Mouse (Mus musculus): Measurements from ENCODE around the gene Dst. TPM values are rescaled to one million over a fixed set of nuclear protein-coding genes. Genes with fewer than 3 reads are reported as not detected.

Dst gene
- polyA plus RNA-seq, 1 experiment from 2014 or later = 24.9 TPM

GRCm38 (mm10) chr1:34142951-34143580 is 235.0 kb downstream of the Dst start:
- no peak for ATAC-seq
- H3K27ac ChIP-seq (ENCODE audit: low read depth, low read length) = no peak overlapping the region
- no peak overlapping the region for H3K4me2 ChIP-seq (ENCODE audit: low read length)
- no peak overlapping the region for H3K9ac ChIP-seq (ENCODE audit: low read length)
- H3K4me3 ChIP-seq (ENCODE audit: low read depth, low read length) = no peak overlapping the region
- H3K4me1 ChIP-seq (ENCODE audit: control insufficient read depth, insufficient read depth, low read length) = peaks cover 16% of the 10 kb centered on the region
- no peaks in the 10 kb centered on the region for H3K27me3 ChIP-seq (replicated peaks; ENCODE audit: control insufficient read depth, insufficient read depth, low read length)
- H3K36me3 ChIP-seq (ENCODE audit: control insufficient read depth, insufficient read depth, low read length) = no peaks in the 10 kb centered on the region
- WGBS = 61% methylated on average over 9 of the region's 9 CpGs
- no peaks in the 10 kb centered on the region for H3K9me3 ChIP-seq (replicated peaks; ENCODE audit: control insufficient read depth, low read length)
- DNase-seq (ENCODE audit: low spot score) = no peak

- peaks cover 4% of the 10 kb centered on the region; the same call in 1 of the 2 replicates for H3K4me1 ChIP-seq (ENCODE audit: control insufficient read depth, insufficient read depth, low read length)
- no peak for ATAC-seq
- no peak overlapping the region for H3K9ac ChIP-seq (ENCODE audit: low read length)
- DNase-seq (ENCODE audit: low spot score) = no peak
- no peak overlapping the region for H3K27ac ChIP-seq (ENCODE audit: low read depth, low read length)
- no peaks in the 10 kb centered on the region for H3K9me3 ChIP-seq (replicated peaks; ENCODE audit: control insufficient read depth, low read length)
- 70% methylated on average over 7 of the region's 7 CpGs for WGBS
- no peaks in the 10 kb centered on the region for H3K27me3 ChIP-seq (replicated peaks; ENCODE audit: control insufficient read depth, insufficient read depth, low read length)
- no peak overlapping the region for H3K4me3 ChIP-seq (ENCODE audit: low read depth, low read length)
- no peak overlapping the region for H3K4me2 ChIP-seq (ENCODE audit: low read length)
- H3K36me3 ChIP-seq (ENCODE audit: control insufficient read depth, insufficient read depth, low read length) = no peaks in the 10 kb centered on the region
Observed at GRCm38 (mm10) chr1:34144826-34145225, 236.8 kb downstream of the Dst start.

GRCm38 (mm10) chr1:34148039-34148438 is 240.0 kb downstream of the Dst start:
- WGBS = 91% methylated on average over 11 of the region's 11 CpGs
- H3K4me2 ChIP-seq (ENCODE audit: low read length) = no peak overlapping the region
- no peak overlapping the region for H3K4me3 ChIP-seq (ENCODE audit: low read depth, low read length)
- no peaks in the 10 kb centered on the region for H3K36me3 ChIP-seq (ENCODE audit: control insufficient read depth, insufficient read depth, low read length)
- no peak overlapping the region for H3K9ac ChIP-seq (ENCODE audit: low read length)
- no peak for ATAC-seq
- H3K27ac ChIP-seq (ENCODE audit: low read depth, low read length) = no peak overlapping the region
- H3K27me3 ChIP-seq (replicated peaks; ENCODE audit: control insufficient read depth, insufficient read depth, low read length) = no peaks in the 10 kb centered on the region
- H3K9me3 ChIP-seq (replicated peaks; ENCODE audit: control insufficient read depth, low read length) = no peaks in the 10 kb centered on the region
- H3K4me1 ChIP-seq (ENCODE audit: control insufficient read depth, insufficient read depth, low read length) = no peaks in the 10 kb centered on the region
- DNase-seq (ENCODE audit: low spot score) = no peak

- H3K27ac ChIP-seq (ENCODE audit: low read depth, low read length) = peak overlapping the region; percentile 61; the same call in 1 of the 2 replicates
- H3K9ac ChIP-seq (ENCODE audit: low read length) = no peak overlapping the region
- peak; percentile 88 for ATAC-seq
- peak; percentile 82 for DNase-seq (ENCODE audit: low spot score)
- WGBS = 11% methylated on average over 10 of the region's 10 CpGs
- no peak overlapping the region for H3K4me3 ChIP-seq (ENCODE audit: low read depth, low read length)
- no peaks in the 10 kb centered on the region for H3K36me3 ChIP-seq (ENCODE audit: control insufficient read depth, insufficient read depth, low read length)
- no peaks in the 10 kb centered on the region for H3K27me3 ChIP-seq (replicated peaks; ENCODE audit: control insufficient read depth, insufficient read depth, low read length)
- H3K4me1 ChIP-seq (ENCODE audit: control insufficient read depth, insufficient read depth, low read length) = no peaks in the 10 kb centered on the region
- H3K9me3 ChIP-seq (replicated peaks; ENCODE audit: control insufficient read depth, low read length) = no peaks in the 10 kb centered on the region
- H3K4me2 ChIP-seq (ENCODE audit: low read length) = no peak overlapping the region
Observed at GRCm38 (mm10) chr1:34150416-34151093, 242.5 kb downstream of the Dst start.

GRCm38 (mm10) chr1:34152683-34153082 is 244.7 kb downstream of the Dst start:
- no peaks in the 10 kb centered on the region for H3K27me3 ChIP-seq (replicated peaks; ENCODE audit: control insufficient read depth, insufficient read depth, low read length)
- no peak overlapping the region for H3K4me3 ChIP-seq (ENCODE audit: low read depth, low read length)
- no peaks in the 10 kb centered on the region for H3K9me3 ChIP-seq (replicated peaks; ENCODE audit: control insufficient read depth, low read length)
- no peak overlapping the region for H3K4me2 ChIP-seq (ENCODE audit: low read length)
- no peak for ATAC-seq
- DNase-seq (ENCODE audit: low spot score) = no peak
- no peak overlapping the region for H3K27ac ChIP-seq (ENCODE audit: low read depth, low read length)
- 90% methylated on average over 5 of the region's 5 CpGs for WGBS
- no peak overlapping the region for H3K9ac ChIP-seq (ENCODE audit: low read length)
- H3K4me1 ChIP-seq (ENCODE audit: control insufficient read depth, insufficient read depth, low read length) = no peaks in the 10 kb centered on the region
- peaks cover 5% of the 10 kb centered on the region; the same call in 1 of the 2 replicates for H3K36me3 ChIP-seq (ENCODE audit: control insufficient read depth, insufficient read depth, low read length)

GRCm38 (mm10) chr1:34156058-34156457 is 248.0 kb downstream of the Dst start:
- H3K9me3 ChIP-seq (replicated peaks; ENCODE audit: control insufficient read depth, low read length) = no peaks in the 10 kb centered on the region
- DNase-seq (ENCODE audit: low spot score) = no peak
- peaks cover 10% of the 10 kb centered on the region; the same call in 1 of the 2 replicates for H3K36me3 ChIP-seq (ENCODE audit: control insufficient read depth, insufficient read depth, low read length)
- no peak overlapping the region for H3K4me2 ChIP-seq (ENCODE audit: low read length)
- no peak for ATAC-seq
- H3K27me3 ChIP-seq (replicated peaks; ENCODE audit: control insufficient read depth, insufficient read depth, low read length) = no peaks in the 10 kb centered on the region
- no peak overlapping the region for H3K27ac ChIP-seq (ENCODE audit: low read depth, low read length)
- H3K9ac ChIP-seq (ENCODE audit: low read length) = no peak overlapping the region
- no peak overlapping the region for H3K4me3 ChIP-seq (ENCODE audit: low read depth, low read length)
- peaks cover 12% of the 10 kb centered on the region for H3K4me1 ChIP-seq (ENCODE audit: control insufficient read depth, insufficient read depth, low read length)
- WGBS = 68% methylated on average over 7 of the region's 7 CpGs

- no peak for ATAC-seq
- Histone ChIP-seq H3K9ac (ENCODE audit: low read length) (no peak overlapping the region), H3K36me3 (ENCODE audit: control insufficient read depth, insufficient read depth, low read length) (peaks cover 17% of the 10 kb centered on the region; the same call in 1 of the 2 replicates), H3K4me2 (ENCODE audit: low read length) (no peak overlapping the region), H3K27me3 (replicated peaks; ENCODE audit: control insufficient read depth, insufficient read depth, low read length) (no peaks in the 10 kb centered on the region), H3K4me3 (ENCODE audit: low read depth, low read length) (no peak overlapping the region), H3K27ac (ENCODE audit: low read depth, low read length) (no peak overlapping the region), H3K9me3 (replicated peaks; ENCODE audit: control insufficient read depth, low read length) (no peaks in the 10 kb centered on the region), H3K4me1 (ENCODE audit: control insufficient read depth, insufficient read depth, low read length) (peaks cover 12% of the 10 kb centered on the region)
- DNase-seq (ENCODE audit: low spot score) = no peak
- WGBS = 84% methylated on average over 10 of the region's 10 CpGs
Observed at GRCm38 (mm10) chr1:34157702-34158101, 249.7 kb downstream of the Dst start.

GRCm38 (mm10) chr1:34158822-34159221 is 250.8 kb downstream of the Dst start:
- Histone ChIP-seq H3K9me3 (replicated peaks; ENCODE audit: control insufficient read depth, low read length) (no peaks in the 10 kb centered on the region), H3K4me2 (ENCODE audit: low read length) (no peak overlapping the region), H3K36me3 (ENCODE audit: control insufficient read depth, insufficient read depth, low read length) (peaks cover 19% of the 10 kb centered on the region; the same call in 1 of the 2 replicates), H3K4me1 (ENCODE audit: control insufficient read depth, insufficient read depth, low read length) (peaks cover 12% of the 10 kb centered on the region), H3K27ac (ENCODE audit: low read depth, low read length) (no peak overlapping the region), H3K27me3 (replicated peaks; ENCODE audit: control insufficient read depth, insufficient read depth, low read length) (no peaks in the 10 kb centered on the region), H3K4me3 (ENCODE audit: low read depth, low read length) (no peak overlapping the region), H3K9ac (ENCODE audit: low read length) (no peak overlapping the region)
- DNase-seq (ENCODE audit: low spot score) (peak; percentile 75), ATAC-seq (peak; percentile 73)
- 20% methylated on average over 11 of the region's 11 CpGs for WGBS

GRCm38 (mm10) chr1:34159898-34160297 is 251.9 kb downstream of the Dst start:
- Histone ChIP-seq H3K27me3 (replicated peaks; ENCODE audit: control insufficient read depth, insufficient read depth, low read length) (no peaks in the 10 kb centered on the region), H3K9me3 (replicated peaks; ENCODE audit: control insufficient read depth, low read length) (no peaks in the 10 kb centered on the region), H3K36me3 (ENCODE audit: control insufficient read depth, insufficient read depth, low read length) (peaks cover 27% of the 10 kb centered on the region; the same call in 1 of the 2 replicates), H3K4me1 (ENCODE audit: control insufficient read depth, insufficient read depth, low read length) (peaks cover 12% of the 10 kb centered on the region), H3K4me3 (ENCODE audit: low read depth, low read length) (no peak overlapping the region), H3K9ac (ENCODE audit: low read length) (no peak overlapping the region), H3K27ac (ENCODE audit: low read depth, low read length) (no peak overlapping the region), H3K4me2 (ENCODE audit: low read length) (no peak overlapping the region)
- no peak for DNase-seq (ENCODE audit: low spot score)
- no peak for ATAC-seq
- WGBS = 84% methylated on average over 7 of the region's 7 CpGs

Data from forebrain, embryonic 14.5 days (tissue).